Mouse (Mus musculus) monocyte, adult 5-6 weeks (primary cell): ENCODE data around the gene Gpd1. TPM values are rescaled to one million over a fixed set of nuclear protein-coding genes. Genes with fewer than 3 reads are reported as not detected.
"Not testable (repeated sequence)": the region's sequence is repeated elsewhere in the genome, so short reads cannot be mapped to it uniquely, and the experiment has no call there.

Experiments used
- ATAC-seq: fragments of 153-309, 156-312 bp; replicated peaks from 2 replicates; pipeline ENCODE4 v1.8.0; 2017; ENCODE audit warnings: mild to moderate bottlenecking; ENCODE audit not compliant: low TSS enrichment, insufficient number of reproducible peaks, severe bottlenecking, poor library complexity, low FRiP score
- total RNA-seq: library from RNA; stranded (forward); fragments of 200-1000, 200-491, 200-594 nt; gene quantifications from 3 replicates; pipeline ENCODE4 v1.2.3, GENCODE M21; 2017

Gpd1 gene
- total RNA-seq, 1 experiment from 2014 or later = 3.8 TPM

DNA sequence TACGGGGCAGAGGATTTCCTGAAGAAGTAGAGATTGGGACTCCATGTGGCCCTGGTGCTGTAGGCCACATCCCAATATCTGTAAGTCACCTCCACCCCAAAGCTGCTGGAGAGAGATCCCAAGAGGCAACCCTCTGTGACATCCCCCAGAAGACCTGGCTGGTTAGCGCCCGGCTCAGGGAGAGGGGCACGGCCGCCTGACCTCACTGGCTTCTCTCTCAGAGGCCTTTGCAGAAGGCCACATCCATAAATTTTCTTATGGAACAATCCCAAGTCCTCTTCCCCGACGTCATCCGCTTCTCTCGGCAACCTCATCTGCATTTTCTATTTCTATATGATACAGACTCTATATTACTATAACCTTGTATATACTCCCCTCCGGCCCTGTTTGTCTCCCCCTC is 17.6 kb upstream of the Gpd1 start:
- ATAC-seq = no peak

DNA sequence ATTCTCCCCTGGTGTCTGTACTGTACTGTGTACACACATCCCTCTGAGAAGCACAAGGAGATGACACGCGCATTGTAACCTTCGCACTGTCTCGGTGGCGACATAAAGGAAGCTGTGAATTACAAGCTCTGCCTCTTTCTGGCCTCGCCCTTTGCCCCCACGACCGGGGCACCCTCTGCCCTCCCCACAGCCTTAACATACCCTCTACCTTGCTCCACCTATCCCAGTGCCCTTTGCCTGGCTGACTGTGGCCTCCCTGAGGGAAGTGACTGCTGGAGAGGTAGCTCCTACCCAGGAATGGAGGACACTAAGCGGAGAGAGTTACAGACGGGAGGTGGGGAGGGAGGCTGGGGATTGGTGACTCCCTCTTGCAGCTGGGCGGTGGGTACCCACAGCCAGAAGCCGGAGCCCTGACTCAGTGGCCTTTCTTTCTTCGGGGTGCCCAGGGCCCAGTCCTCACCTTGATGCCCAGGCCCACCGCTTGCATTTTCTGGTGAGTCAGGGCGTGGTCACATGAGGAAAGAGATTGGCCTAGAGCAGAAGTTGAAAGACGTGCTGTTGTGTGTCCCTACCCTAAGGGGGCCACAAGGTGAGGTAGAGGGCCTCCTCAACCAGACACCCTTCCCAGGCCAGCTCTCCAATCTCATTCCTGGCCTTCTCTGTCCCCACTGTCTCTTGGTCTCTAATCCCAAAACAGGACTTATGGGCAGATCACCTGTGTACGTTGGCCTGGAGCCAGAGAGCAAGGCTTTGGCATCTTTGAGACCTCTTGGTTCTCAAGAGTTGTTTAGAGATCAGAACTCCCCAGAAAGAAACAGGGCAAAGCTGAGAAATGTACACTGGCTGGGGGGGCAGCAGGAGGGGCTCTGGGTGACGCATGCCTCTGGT is 16.9 kb upstream of the Gpd1 start:
- no peak for ATAC-seq

DNA sequence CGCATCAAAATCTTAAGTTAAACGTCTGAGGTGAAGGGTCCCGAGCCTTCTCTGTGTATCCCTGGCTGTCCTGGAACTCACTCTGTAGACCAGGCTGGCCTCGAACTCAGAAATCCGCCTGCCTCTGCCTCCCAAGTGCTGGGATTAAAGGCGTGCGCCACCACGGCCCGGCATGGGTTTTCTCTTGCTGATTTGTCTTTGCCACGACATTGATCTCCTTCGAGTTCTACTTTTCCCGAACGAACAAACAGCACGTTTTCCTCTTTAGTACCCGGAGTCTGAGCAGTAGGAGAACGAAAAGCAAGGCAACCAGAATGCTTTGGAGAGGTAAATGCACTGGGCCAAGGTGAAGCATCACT is 15.7 kb upstream of the Gpd1 start:
- not testable (repeated sequence) for ATAC-seq

GRCm38 (mm10) chr15:99701999-99702900 is 15.1 kb upstream of the Gpd1 start, which contains the start of gene Smarcd1:
Gene Smarcd1 (plus strand): TSS chr15:99702129.
- peak; percentile 82 for ATAC-seq

DNA sequence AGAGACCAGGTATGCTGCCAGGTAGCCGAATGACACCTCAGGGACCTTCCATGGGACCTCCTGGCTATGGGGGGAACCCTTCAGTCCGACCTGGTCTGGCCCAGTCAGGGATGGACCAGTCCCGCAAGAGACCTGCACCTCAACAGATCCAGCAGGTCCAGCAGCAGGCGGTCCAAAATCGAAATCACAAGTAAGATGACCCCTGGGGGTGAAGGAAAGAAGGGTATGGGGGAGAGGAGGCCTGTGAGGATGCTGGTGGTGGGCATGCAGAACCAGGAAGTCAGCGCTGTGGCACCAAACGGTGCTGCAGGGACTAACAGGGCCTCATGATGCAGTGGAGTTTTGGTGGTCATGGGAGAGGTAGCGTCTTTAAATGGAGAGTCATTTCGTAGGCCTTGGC is 14.2 kb upstream of the Gpd1 start:
- ATAC-seq = no peak

DNA sequence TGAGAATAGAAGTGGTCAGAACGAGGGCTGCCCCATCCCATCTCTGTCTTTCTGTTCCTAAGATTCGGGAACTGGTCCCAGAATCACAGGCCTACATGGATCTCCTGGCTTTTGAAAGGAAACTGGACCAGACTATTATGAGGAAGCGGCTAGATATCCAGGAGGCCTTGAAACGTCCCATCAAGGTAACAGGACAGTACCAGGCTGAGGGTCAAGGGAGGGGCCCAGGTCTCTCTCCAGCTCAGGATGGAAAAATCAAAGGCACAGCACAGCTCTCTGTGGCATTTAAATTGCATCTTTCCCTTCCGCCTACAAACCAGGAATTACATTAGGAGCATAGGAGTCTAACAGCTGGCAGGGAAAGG is 13.7 kb upstream of the Gpd1 start:
- no peak for ATAC-seq

GRCm38 (mm10) chr15:99704041-99704681 is 13.2 kb upstream of the Gpd1 start:
- ATAC-seq = no peak

GRCm38 (mm10) chr15:99704881-99705280 is 12.4 kb upstream of the Gpd1 start:
- ATAC-seq = no peak

GRCm38 (mm10) chr15:99705440-99706048 is 11.8 kb upstream of the Gpd1 start, which contains the start of gene Gm17349:
Gene Gm17349 (minus strand): TSS chr15:99705490.
- no peak; the same call in 1 of the 2 replicates for ATAC-seq

- ATAC-seq = no peak
Observed at GRCm38 (mm10) chr15:99708176-99708575, 9.1 kb upstream of the Gpd1 start.

DNA sequence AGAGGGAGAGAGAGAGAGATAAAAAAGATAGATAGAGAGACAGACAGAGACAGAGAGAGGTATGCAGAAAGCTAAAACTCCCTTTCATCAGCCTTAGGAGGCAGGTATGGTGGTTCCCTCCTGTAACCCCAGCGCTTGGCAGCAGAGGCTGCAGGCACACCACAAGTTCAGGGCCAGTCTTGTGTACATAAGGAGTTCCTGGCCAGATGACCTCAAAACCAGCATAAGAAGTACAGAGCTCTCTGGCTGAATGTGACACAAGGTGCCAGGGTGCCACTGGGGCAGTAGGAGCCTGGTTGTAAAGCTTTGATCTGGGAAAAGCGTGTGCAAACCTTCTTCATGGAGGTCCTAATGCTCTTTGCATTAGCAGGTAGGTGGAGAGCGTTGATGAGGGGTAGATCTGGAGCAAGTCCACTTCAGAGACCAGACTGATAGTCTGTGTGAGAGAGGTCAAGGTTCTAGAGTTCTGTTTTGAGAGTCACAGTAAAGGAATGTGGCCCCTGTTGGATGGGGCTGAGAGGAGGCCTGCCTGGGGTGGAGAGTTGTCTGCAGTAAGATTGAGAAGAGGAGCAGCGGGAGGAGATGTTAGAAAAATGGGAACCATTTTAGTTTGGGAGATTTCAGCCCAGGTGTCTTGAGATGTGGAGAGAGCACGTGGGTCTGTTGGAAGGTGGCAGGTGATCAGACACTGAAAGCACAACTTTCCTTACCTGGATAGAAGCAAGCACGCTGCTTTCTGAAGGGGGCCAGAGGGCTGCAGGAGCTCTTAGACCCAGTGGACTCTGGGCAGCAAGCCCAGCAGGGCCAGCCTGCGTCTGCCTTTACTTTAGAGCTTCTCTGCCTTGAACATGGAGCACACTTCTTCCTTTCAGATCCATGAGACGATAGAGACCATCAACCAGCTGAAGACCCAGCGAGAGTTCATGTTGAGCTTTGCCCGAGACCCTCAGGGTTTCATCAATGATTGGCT is 6.8 kb upstream of the Gpd1 start:
- ATAC-seq = no peak

GRCm38 (mm10) chr15:99711491-99711890 is 5.8 kb upstream of the Gpd1 start:
- no peak for ATAC-seq

- ATAC-seq = no peak
Observed at GRCm38 (mm10) chr15:99712666-99713559, 4.4 kb upstream of the Gpd1 start.

DNA sequence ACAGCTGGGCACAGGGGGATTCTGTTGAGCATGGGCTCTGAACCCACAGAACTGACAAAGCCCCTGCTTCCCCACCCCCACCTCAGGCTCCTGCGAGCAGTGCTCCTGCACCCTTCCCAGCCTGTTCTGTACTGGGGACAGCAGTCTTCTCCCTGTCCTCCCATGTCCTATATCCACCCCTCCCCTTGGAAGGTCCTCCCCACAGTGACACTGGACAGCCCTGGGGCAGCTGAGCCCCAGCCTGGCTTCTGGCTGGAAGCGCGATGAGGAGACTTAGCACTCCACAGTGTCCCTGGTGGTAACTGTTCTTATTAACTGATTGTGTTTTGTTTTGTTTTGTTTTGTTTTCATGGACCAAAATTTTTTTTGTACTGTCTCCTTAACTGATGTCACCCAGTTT is 3.7 kb upstream of the Gpd1 start:
- ATAC-seq = no peak

DNA sequence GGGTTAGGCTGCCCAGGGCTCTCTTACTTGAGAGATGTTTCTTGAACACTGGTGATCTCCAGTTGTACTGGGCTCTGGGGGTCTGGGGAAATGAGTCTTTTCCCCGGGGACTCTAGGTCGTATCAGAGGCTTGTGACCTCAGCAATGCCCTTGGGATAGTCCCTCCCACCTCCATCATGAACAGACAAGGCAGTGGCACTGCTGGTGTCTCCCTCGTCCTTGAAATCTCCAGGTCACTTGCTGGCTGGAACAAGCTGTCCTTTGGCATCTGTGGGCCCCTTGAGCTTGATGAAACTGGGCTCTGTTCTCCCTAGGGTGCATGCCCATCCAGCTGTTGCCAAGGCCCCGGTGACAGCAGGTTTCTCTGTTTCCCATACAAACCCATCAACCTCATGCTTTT is 3.1 kb upstream of the Gpd1 start:
- no peak for ATAC-seq

GRCm38 (mm10) chr15:99714858-99715257 is 2.5 kb upstream of the Gpd1 start:
- peak; percentile 62; the same call in 1 of the 2 replicates for ATAC-seq

GRCm38 (mm10) chr15:99715361-99715865 is 1.9 kb upstream of the Gpd1 start:
- ATAC-seq = no peak
